Mouse (Mus musculus): ENCODE data around the gene Olfr643.

Gene Olfr643

DNA sequence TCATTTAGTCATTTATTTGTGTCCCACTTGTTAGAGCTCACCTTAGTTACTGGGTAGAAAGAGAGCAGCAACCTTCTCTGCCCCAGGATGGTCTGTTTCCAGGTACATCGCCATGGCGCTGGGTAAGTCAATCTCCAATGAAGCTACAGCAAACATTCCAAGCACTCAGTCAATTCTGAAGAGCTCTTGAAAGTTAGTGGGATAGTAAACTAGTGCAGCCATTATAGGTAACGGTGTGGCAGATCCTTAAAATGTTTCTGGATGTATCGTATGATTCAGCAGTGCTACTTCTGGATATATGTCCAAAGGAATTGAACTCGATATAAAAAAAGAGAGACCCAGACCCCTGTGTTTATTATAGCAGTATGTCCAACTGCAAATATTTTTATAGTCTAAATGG is at the start of gene Olfr643:
Olfr643 (minus strand) TSS at position 101 of the 400 bp plus-strand sequence.
- DNase-seq (ENCODE audit: low spot score in 2 of 2) = no peak

DNA sequence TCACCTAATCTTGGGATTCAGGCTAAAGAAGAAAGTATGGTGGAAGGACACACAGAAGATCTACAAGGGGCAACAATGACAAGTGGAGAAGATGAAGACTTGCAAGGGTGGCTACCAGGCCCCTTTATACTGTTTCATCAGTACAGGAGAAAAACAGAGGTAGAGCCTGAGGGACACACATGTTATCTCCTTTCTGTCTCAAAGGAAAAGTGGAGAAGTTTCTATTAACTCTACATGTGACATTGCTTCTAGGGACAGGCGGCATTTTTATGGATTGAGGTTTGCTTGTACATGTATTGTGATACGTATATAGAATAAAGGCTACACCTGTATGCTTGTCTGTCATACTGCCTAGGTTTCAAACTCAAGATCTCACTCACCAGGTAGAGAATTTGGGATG is 46.1 kb upstream of the Olfr643 start, which contains the start of gene Olfr648:
Olfr648 (minus strand) TSS at position 101 of the 400 bp plus-strand sequence.
- DNase-seq (ENCODE audit: low spot score in 2 of 2) = no peak

DNA sequence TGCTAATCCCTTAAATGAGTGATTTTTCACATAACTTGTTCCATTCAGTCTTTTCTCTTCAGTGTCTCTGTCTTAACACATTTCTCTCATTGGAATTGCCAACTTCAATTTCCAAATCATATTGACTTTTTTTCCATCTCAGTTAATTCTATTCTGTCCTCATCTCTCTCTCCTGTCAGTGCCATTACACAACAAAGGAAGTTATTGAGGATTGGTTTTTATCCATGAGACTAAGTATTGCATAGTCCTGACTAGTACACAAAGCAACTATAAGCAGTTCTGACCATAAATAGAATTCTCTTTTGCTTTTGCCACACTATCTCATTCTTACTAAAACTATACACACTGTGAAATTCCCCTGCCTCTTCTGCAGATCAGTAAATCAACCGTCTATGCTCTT is 41.9 kb upstream of the Olfr643 start:
- no peak for DNase-seq (ENCODE audit: low spot score in 2 of 2)

DNA sequence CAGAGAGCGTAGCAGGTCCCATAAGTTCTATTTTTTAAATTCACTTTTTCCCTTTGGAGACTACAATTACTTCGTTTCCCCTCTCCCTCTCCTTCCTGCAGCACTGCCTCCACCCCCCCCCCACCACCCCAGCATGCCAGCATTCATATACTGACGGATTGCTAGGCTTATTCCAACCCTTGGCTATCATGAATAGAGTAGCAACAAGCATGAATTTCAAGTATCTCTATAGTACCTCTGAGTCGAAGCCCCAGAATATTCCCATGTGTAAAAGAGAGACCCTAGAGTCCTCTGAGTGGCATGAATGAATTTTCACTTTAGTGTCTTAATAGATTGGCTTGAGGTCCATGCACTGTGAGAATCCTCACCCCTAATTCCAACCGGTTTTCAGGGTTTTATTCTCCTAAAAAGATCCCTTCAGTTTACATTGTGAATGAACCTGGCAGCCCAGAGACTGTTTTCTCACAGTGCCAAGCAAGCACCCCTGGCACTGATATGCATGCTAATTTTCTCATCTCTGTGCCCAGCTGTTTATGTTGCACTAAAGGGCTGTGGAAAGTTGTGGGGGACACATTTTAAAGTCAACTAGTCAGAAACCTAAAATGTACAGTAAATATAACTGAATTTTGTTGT is 41.3 kb upstream of the Olfr643 start:
- no peak for DNase-seq (ENCODE audit: low spot score in 2 of 2)

DNA sequence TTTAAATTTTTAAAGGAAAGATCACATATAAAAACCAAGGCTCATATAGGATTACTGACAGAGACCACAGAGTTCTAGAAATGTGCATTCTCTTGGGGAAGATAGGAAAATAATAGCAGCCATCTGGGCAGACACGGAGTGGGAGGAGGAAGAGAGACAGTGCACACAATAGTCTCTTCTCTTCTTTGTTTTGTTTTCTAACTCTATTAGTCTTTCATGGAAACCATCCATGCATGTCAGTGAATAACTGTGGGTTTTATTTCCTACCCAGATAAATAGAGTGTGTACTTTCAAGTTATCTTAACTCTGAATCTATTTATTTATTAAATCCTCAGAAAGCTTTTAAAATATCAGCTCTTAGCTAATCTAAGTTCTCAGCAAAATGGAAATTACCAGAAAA is 37.9 kb upstream of the Olfr643 start:
- DNase-seq (ENCODE audit: low spot score in 2 of 2) = no peak

DNA sequence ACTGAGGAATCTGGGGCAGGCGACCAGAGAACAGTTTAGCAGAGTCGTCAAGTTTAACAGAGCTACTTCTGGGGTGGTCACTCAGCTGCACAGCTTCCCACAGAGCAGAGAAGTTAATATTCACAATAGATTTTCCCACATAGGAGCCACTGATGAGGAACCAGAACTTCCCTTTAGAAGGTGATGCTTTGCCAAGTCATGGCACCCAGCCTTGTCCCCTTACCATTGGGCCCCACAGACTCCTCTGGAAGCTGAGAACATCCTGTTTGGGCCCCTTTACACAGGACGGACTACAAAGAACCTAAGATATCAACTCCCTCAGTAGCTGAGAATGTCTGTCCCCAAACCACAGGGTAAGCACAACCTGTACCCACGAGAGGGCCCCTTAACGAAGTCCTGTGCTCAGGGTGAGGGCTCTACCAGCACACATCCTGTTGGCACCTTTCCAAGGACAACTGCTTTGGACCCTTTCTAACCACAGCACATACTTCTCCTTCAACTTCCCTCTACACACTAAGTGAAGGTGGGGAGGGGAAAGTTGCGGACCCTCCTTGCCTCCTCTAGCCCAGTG is 32.5 kb upstream of the Olfr643 start:
- DNase-seq (ENCODE audit: low spot score in 2 of 2) = no peak

DNA sequence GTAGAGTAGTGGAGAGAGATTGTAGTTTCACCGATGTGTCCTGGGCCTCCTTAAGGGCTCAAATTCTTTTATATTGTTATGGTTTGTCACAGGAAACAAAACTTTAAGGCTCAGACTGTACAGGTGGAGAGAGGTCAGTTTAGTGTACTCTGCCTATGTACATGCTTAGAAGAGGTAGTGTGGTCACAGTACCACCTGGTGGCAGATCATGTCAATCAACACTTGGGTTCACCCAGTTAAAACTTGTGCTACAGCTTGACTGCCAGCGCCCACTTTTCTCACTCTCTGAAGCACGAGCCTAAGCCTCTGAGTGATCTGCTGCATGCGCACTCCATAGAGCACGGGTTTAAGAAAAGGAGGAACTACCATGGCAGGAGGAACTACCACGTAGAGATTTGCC is 29.9 kb upstream of the Olfr643 start:
- DNase-seq (ENCODE audit: low spot score in 2 of 2) = no peak

DNA sequence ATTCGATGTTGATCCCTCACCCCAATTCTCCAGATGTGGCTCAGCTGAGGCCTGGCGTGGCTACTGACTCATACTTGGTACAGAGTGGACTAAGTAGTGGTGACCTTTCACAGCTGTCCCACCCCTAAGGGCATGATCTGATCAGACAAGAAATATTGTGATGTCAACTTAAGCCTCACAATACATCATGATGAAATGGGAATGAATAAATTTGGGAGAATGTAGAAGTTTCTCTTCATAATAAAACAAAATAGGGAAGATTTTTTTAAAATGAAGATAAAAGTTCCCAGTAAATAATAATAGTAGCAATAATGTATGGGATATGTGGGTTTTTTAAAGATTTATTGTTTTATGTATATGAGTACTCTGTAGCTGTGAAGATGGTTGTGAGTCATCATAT is 13.3 kb upstream of the Olfr643 start, which contains the start of gene Ubqlnl:
Ubqlnl (minus strand) TSS at position 101 of the 400 bp plus-strand sequence.
- no peak for DNase-seq (ENCODE audit: low spot score in 2 of 2)

DNA sequence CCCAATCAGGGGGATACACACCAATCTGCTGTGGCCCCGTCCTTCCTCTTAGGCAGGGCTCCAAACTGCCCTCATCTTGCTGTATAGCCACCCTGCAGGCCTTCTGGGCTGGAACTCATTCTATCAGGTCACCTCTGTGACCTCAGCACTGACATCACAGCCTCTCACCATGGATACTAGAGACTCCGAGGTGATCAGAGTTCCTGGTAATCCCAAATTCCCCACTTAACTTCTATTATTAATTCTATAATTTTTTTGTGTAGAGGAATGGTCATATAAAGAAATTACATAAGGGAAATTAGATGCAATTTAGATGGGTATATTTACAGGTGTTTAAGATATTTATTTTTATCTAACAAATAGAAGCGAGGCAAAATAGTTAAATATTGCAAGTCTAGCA is 6.0 kb upstream of the Olfr643 start, which contains the start of gene Ubqln3:
Ubqln3 (minus strand) TSS at position 101 of the 400 bp plus-strand sequence.
- no peak for DNase-seq (ENCODE audit: low spot score in 2 of 2)

DNA sequence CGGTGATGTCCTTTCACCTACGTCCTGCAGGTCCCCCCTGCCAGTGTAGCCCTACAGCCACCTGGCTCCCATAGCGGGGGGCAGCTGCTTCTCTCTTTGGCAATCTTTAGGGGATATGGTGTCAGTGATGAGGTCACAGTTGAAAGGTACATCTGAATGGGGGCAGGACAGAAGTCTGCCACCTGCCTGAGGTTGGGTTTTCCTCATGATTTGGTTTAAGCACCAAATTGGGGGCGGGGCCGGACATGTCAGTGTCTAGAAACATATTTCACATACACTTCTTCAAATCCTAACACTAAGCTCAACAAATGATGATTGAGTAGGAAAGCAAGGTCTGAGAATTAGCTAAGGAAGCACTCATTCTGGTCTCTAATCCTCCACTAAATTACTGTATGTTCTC is 7.5 kb downstream of the Olfr643 start, which contains the start of gene Ubqln5:
Ubqln5 (minus strand) TSS at position 101 of the 400 bp plus-strand sequence.
- no peak for DNase-seq (ENCODE audit: low spot score in 2 of 2)

DNA sequence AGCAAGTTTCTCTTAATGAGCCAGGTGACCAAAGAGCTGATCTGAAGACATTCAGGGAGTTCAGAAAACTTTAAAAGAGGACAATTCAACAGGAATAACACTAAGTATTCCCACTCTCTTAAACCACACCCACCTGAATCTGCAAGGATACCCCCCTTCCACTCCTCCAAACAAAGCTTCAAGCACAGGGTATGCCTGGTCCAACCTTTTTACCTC is 32.5 kb downstream of the Olfr643 start, which contains the start of gene Olfr646:
Olfr646 (plus strand) TSS at position 117 of the 216 bp plus-strand sequence.
- DNase-seq (ENCODE audit: low spot score in 2 of 2) = no peak

DNA sequence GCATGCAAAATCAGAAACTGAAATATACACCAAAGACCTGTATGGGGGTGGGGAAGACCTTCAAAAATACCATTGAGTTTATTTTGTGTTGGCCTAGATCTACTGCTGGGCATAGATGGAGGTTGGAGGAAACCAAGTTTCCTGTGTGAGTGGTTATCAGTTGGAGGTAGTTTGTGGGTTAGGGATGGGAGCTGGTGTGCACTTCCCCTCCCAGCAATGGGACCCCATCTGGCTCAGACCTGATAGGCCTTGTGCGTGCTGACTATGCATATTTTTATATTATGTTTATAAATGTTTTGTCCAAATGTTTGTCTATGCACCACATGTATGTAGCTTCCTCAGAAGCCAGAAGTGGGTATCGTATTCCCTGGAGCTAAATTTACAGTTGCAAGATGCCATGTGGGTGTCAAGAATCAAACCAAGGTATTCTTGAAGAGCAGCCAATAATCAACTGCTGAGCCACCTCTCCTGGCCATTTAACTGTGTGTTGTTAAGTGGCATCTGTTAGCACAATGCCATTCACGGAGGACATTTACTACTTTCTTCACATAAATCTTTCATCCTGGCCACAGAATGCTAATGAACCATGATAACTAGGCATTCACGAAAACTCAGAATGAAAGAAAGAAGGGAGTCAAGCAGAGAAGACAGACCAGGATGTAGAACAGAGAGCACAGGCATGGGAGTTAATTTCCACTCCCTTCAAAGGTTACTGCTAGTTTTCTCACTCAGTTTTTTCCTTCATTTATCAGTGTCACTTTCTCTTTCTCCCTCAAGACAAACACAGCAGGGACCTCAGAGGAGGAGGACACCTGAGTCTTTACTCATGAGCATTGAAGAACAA is 33.1 kb downstream of the Olfr643 start:
- DNase-seq (ENCODE audit: low spot score in 2 of 2) = no peak

DNA sequence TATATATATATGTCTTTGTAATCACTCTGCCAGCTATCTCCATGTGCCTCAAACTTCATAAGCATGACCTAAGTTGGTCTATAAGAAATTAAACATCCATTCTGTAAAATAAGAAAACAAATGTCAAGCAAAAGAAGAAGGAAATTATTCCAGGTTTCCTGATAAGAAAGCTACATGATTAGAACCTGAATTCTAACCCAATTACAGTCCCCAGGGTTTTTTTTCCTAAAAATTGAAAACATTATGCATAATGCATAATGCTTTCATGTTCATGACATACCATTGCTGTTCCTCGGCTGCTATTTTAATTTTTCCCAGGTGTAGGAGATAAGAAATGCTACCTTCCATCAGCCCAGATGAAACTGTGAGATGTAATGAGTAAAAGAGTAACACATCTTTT is 51.8 kb downstream of the Olfr643 start, which contains the start of gene Olfr645:
Olfr645 (minus strand) TSS at position 101 of the 400 bp plus-strand sequence.
- DNase-seq (ENCODE audit: low spot score in 2 of 2) = no peak

DNA sequence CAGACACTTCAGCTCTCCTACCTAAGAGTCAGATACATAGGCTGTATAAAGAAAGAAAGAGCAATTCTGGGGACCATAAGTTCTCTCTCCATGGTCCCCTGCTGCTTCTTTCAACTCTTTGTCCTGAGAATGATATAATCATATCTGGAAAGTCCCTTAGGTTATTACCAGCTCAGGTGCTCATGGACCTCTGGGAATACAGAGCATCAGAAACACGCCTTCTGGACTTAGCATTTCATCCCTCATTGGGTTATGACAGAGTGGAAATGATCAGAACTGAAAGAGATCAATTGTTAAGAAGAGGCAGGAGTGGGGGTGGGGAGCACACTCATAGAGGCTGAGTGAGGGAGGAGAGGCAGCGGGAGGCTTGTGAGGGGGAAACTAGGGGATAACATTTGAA is 65.4 kb downstream of the Olfr643 start, which contains the start of gene Olfr644:
Olfr644 (minus strand) TSS at position 101 of the 400 bp plus-strand sequence.
- DNase-seq (ENCODE audit: low spot score in 2 of 2) = no peak

DNA sequence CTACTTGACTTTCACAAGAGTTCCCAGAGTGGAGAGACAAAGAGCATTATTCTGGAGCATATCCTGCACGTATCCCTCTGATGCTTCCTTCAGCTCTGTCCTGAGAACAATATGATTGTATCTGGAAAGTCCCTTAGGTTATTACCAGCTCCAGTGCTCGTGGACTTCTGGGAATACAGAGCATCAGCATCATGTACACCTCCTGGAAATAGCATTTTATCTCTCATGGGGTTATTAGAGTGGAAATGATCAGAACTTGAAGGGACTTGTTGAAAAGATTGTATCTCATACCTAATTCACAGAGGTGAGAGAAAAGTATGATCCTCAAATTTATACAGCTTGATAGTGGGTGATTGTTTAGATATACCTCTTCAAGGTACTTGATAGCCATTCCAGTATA is 75.9 kb downstream of the Olfr643 start, which contains the start of gene 4930516K23Rik:
4930516K23Rik (minus strand) TSS at position 101 of the 400 bp plus-strand sequence.
- no peak for DNase-seq (ENCODE audit: low spot score in 2 of 2)

DNA sequence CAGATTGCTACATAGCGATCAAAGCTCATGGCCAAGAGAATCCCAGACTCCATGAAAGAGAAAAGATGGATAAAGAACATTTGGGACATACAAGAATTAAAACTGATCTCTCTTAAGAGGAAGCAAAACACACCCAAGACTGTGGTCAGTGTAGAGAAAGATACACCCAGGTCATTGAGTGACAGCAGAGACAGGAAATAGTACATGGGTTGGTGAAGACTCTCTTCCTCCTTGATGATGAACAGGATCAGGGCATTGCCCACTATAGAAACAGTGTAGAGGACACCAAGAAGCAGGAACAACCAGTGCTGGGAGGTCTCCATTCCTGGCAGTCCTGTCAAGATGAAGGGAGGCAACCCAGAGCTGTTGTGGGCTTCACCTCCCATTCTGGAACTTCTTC is 78.0 kb downstream of the Olfr643 start:
- DNase-seq (ENCODE audit: low spot score in 2 of 2) = no peak

DNA sequence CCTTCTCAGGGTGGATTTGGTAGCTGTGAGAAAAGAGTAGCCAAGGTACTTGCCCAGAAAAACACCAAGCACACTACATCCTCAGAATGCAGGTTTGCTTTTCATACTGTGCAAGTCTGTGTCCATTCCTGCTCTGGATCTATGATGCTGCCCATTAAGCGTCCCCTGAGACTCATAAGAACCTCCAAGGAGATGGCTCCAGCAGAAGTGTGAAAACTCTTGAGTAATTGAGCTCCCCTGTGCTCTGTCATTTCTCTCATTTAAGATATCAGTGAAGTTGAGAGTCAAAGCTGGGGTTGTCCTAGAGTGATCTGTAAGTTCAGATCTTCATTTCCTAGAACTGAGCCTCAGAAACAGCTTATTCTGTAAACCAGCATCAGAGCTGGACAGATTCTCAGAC is 84.6 kb downstream of the Olfr643 start, which contains the start of gene Olfr642:
Olfr642 (minus strand) TSS at position 101 of the 400 bp plus-strand sequence.
- DNase-seq (ENCODE audit: low spot score in 2 of 2) = no peak

DNA sequence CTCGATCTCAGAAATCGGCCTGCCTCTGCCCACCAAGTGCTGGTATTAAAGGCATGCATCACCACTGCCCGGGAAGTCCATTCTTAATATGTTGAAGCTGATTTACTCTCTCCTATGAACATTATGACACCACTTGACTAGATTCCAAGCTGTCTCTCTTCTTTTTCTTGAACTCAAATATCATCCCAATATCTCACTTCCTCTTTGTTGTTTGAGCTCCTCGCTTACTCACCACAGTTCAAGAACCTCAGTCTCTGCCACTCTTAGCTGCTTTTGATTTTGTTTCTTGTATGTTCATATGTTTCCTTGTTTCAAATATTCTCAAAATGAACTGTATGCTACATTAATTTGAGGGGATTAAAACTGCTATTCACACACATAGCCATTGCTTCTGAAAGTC is 86.5 kb downstream of the Olfr643 start:
- no peak for DNase-seq (ENCODE audit: low spot score in 2 of 2)

DNA sequence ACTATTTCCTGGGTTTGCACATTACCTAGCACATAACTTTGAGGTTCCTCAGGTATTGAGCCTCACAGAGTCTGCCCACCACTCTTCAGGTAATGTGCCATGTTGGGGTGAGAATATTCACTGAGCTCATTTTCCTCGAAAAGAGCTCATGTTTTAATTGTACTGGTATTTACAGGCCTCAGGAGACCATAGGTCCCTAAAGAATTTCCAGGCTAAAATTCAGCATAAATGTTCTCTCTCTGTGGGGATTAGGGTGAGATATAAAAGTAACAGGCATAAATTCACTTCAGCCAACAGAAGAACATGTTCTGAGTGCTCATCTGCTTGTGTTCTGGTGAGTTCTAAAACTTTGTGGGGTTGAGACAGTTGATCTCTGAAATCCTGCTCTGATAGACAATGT is 102.1 kb downstream of the Olfr643 start, which contains the start of gene Olfr641:
Olfr641 (plus strand) TSS at position 301 of the 400 bp plus-strand sequence.
- DNase-seq (ENCODE audit: low spot score in 2 of 2) = no peak

DNA sequence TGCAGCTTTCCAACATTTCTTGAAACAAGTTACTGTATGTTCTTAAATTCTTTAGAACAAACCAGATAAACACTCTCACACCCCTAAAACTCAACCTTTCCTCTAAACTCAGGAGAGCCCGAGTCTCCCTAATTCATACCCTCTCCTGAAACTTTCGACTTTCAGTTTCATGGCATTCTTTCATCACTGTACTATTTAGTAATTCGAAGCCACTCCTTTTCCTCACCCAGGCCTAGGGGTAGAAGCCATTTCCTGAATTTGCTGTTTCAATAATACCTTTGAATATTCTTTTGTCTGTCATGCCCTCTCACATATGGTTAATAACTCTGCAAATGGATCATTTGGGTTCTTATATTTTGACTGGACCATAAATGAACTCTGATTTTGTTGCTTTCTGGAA is 110.2 kb downstream of the Olfr643 start:
- no peak for DNase-seq (ENCODE audit: low spot score in 2 of 2)

DNA sequence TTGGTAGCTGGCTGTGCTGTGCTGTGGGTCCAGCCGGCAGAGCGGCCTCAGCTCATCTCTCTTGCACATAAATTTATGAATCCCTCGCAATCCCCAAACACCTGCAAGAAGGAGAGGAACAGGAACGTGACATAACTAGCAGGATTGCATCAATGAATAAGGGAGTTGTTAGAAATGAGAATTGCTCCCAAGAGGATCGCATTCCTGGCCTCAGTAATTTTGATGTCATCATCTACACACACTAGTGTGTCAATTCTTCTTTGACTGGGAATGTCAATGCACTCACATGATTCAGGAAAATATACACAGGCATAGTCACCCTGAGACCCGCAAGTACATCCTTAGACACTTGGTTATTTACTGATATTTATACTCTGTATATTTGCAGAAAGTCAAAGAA is 111.7 kb downstream of the Olfr643 start, which contains the start of gene Olfr640:
Olfr640 (minus strand) TSS at position 101 of the 400 bp plus-strand sequence.
- no peak for DNase-seq (ENCODE audit: low spot score in 2 of 2)

DNA sequence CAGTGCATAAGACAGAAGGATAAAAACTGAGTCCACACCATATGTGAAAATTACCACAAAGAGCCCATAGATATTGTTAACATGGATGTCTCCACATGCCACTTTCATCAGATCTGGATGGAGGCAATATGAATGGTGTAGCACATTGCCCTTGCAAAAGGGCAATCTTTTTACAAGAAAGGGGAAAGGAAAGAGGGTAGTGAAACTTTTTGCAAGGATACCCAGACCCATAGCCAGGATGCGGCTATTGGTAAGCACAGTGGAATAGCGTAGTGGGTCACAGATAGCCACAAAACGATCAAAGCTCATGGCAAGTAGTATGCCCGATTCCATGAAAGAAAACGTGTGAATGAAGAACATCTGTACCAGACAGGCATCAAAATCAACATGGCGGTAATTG is 115.6 kb downstream of the Olfr643 start:
- DNase-seq (ENCODE audit: low spot score in 2 of 2) = no peak
